Mouse (Mus musculus) hindbrain, embryonic 13.5 days (tissue): Measurements from ENCODE around the gene Cnn3. TPM values are rescaled to one million over a fixed set of nuclear protein-coding genes. Genes with fewer than 3 reads are reported as not detected.

Experiments
- polyA plus RNA-seq: library from polyadenylated mRNA; unstranded; fragments of >200 nt; fragmentation: Nextera tagmentation; extraction: Ambion mirVana; gene quantifications from 2 replicates; pipeline ENCODE4 v1.2.1, GENCODE M21; 2015

Cnn3 gene
- polyA plus RNA-seq, 1 experiment from 2014 or later = 654 TPM

Other genes with a start within 250 kb of the Cnn3 start
- 1.3 and 1.5 TPM in 2 replicates for gene Tmem56, start 143.4 kb upstream of the Cnn3 start, polyA plus RNA-seq
- gene Alg14, start 134.7 kb upstream of the Cnn3 start, polyA plus RNA-seq = 34.1 and 39.7 TPM in 2 replicates
- gene Slc44a3, start 105.9 kb downstream of the Cnn3 start, polyA plus RNA-seq = 0.78 and 1.3 TPM in 2 replicates
- gene 4930432M17Rik, start 244.3 kb downstream of the Cnn3 start, polyA plus RNA-seq = not detected in 2 replicates